Mouse (Mus musculus): ENCODE results near the gene Foxred2. TPM values are rescaled to one million over a fixed set of nuclear protein-coding genes. Genes with fewer than 3 reads are reported as not detected.

Gene Foxred2
- total RNA-seq, 2 experiments from 2014 or later: 0.41 to 0.59 TPM

GRCm38 (mm10) chr15:77952921-77953320 lies 3.6 kb downstream of the Foxred2 start:
- intact Hi-C loops (cut with DNase I): no loop called here
- DNase-seq: no peak

- intact Hi-C loops (cut with DNase I): no loop called here
- DNase-seq: no peak
Observed at GRCm38 (mm10) chr15:77949061-77949460, 7.5 kb downstream of the Foxred2 start.

GRCm38 (mm10) chr15:77945711-77946110 lies 10.8 kb downstream of the Foxred2 start:
- DNase-seq: peak; percentile 35 to 42
- intact Hi-C loops (cut with DNase I): no loop called here

GRCm38 (mm10) chr15:77941563-77941962 lies 15.0 kb downstream of the Foxred2 start:
- intact Hi-C loops (cut with DNase I): no loop called here
- no peak for DNase-seq

- intact Hi-C loops (cut with DNase I): loop anchor here (5.0 to 10.0 kb wide), 2 partner anchors 176 to 239 kb away; no protein-coding TSS in a partner anchor
- no peak for DNase-seq
Observed at GRCm38 (mm10) chr15:77938516-77938915, 18.0 kb downstream of the Foxred2 start.

GRCm38 (mm10) chr15:77935673-77936375 lies 20.7 kb downstream of the Foxred2 start:
- DNase-seq: no peak
- intact Hi-C loops (cut with DNase I): loop anchor here (2.0 to 10.0 kb wide), 3 partner anchors 31 to 241 kb away; no protein-coding TSS in a partner anchor

GRCm38 (mm10) chr15:77934968-77935367 lies 21.6 kb downstream of the Foxred2 start:
- DNase-seq: no peak
- intact Hi-C loops (cut with DNase I): loop anchor here (2.0 to 10.0 kb wide), 3 partner anchors 32 to 242 kb away; no protein-coding TSS in a partner anchor

GRCm38 (mm10) chr15:77934326-77934725 lies 22.2 kb downstream of the Foxred2 start:
- intact Hi-C loops (cut with DNase I): loop anchor here (2.0 to 10.0 kb wide), 2 partner anchors 32 to 180 kb away; no protein-coding TSS in a partner anchor
- DNase-seq: no peak

GRCm38 (mm10) chr15:77933770-77934169 lies 22.8 kb downstream of the Foxred2 start:
- intact Hi-C loops (cut with DNase I): loop anchor here (2.0 to 10.0 kb wide), 2 partner anchors 33 to 181 kb away; no protein-coding TSS in a partner anchor
- DNase-seq: peak; percentile 99 to 100

- no peak for DNase-seq
- intact Hi-C loops (cut with DNase I): loop anchor here (10.0 kb wide), 1 partner anchor 182 kb away; no protein-coding TSS in a partner anchor
Observed at GRCm38 (mm10) chr15:77933222-77933621, 23.3 kb downstream of the Foxred2 start.

GRCm38 (mm10) chr15:77931689-77932016 lies 24.9 kb downstream of the Foxred2 start:
- no peak for DNase-seq
- intact Hi-C loops (cut with DNase I): loop anchor here (10.0 kb wide), 1 partner anchor 183 kb away; no protein-coding TSS in a partner anchor

GRCm38 (mm10) chr15:77930986-77931688 lies 25.4 kb downstream of the Foxred2 start:
- intact Hi-C loops (cut with DNase I): loop anchor here (10.0 kb wide), 1 partner anchor 184 kb away; no protein-coding TSS in a partner anchor

GRCm38 (mm10) chr15:77929804-77930203 lies 26.7 kb downstream of the Foxred2 start:
- DNase-seq: no peak
- intact Hi-C loops (cut with DNase I): loop anchor here (10.0 kb wide), 1 partner anchor 185 kb away; no protein-coding TSS in a partner anchor

More at GRCm38 (mm10) chr15:77930986-77931688, 25.4 kb downstream of the Foxred2 start:
- DNase-seq: no peak

- intact Hi-C loops (cut with DNase I): no loop called here
- peak; percentile 91 to 94 for DNase-seq
Observed at GRCm38 (mm10) chr15:77928673-77929331, 27.7 kb downstream of the Foxred2 start, which contains the start of gene Txn2. TSS of gene Txn2 (minus strand) at chr15:77929006.

GRCm38 (mm10) chr15:77928091-77928490 lies 28.4 kb downstream of the Foxred2 start:
- intact Hi-C loops (cut with DNase I): no loop called here
- DNase-seq: no peak

GRCm38 (mm10) chr15:77926921-77927320 lies 29.6 kb downstream of the Foxred2 start:
- DNase-seq: no peak
- intact Hi-C loops (cut with DNase I): no loop called here

GRCm38 (mm10) chr15:77925195-77925594 lies 31.3 kb downstream of the Foxred2 start:
- intact Hi-C loops (cut with DNase I): no loop called here
- DNase-seq: no peak

- intact Hi-C loops (cut with DNase I): no loop called here
Observed at GRCm38 (mm10) chr15:77923267-77924035, 33.1 kb downstream of the Foxred2 start.

GRCm38 (mm10) chr15:77922710-77923109 lies 33.8 kb downstream of the Foxred2 start:
- no peak for DNase-seq
- intact Hi-C loops (cut with DNase I): no loop called here

More at GRCm38 (mm10) chr15:77923267-77924035, 33.1 kb downstream of the Foxred2 start:
- no peak for DNase-seq

GRCm38 (mm10) chr15:77921636-77922035 lies 34.9 kb downstream of the Foxred2 start:
- intact Hi-C loops (cut with DNase I): no loop called here
- no peak for DNase-seq
